Mouse (Mus musculus): ENCODE data around the gene Dnajc19. TPM values are rescaled to one million over a fixed set of nuclear protein-coding genes. Genes with fewer than 3 reads are reported as not detected.

Gene Dnajc19
- polyA plus RNA-seq, 1 experiment from 2014 or later, result 155 TPM

- no peak overlapping the region for H3K27ac ChIP-seq (ENCODE audit: low read depth, low read length)
- no peak overlapping the region for H3K4me3 ChIP-seq (ENCODE audit: low read depth, low read length)
- 78% methylated on average over 6 of the region's 6 CpGs for WGBS
- H3K9me3 ChIP-seq (ENCODE audit: control insufficient read depth, low read length), result no peaks in the 10 kb centered on the region
- no peak overlapping the region for H3K9ac ChIP-seq (replicated peaks; ENCODE audit: low read depth, low read length)
- ATAC-seq (ENCODE audit: low read depth), result no peak
- no peaks in the 10 kb centered on the region for H3K4me1 ChIP-seq (ENCODE audit: control insufficient read depth, insufficient read depth, low read length)
- no peaks in the 10 kb centered on the region for H3K27me3 ChIP-seq (ENCODE audit: control insufficient read depth, insufficient read depth, low read length)
- no peaks in the 10 kb centered on the region for H3K36me3 ChIP-seq (ENCODE audit: control insufficient read depth, insufficient read depth, low read length)
- no peak overlapping the region for H3K4me2 ChIP-seq (ENCODE audit: low read depth, low read length)
Measured at GRCm38 (mm10) chr3:34008191-34008590, 72.9 kb downstream of the Dnajc19 start.

DNA sequence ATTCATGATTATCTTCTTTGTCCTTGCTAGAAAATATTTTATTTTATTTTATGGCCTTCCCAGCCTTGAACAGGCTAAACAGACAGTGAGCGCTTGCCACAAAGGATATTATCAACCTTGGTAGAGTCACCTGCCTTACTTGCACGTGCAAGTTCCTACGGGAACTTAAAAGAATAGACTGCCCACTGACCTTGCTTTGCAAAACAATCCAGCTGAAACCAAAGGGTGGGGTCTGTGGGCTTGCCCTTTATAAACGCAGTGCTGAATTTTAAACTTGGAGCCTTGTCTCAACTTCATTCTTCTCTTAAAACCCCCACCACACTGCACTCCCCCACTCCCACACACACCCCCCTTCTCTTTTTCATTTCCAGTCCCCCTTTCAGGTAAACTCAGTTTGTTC is 73.5 kb downstream of the Dnajc19 start:
- Histone ChIP-seq H3K4me1 (ENCODE audit: control insufficient read depth, insufficient read depth, low read length) (no peaks in the 10 kb centered on the region), H3K4me3 (ENCODE audit: low read depth, low read length) (no peak overlapping the region), H3K4me2 (ENCODE audit: low read depth, low read length) (no peak overlapping the region), H3K9ac (replicated peaks; ENCODE audit: low read depth, low read length) (no peak overlapping the region), H3K9me3 (ENCODE audit: control insufficient read depth, low read length) (no peaks in the 10 kb centered on the region), H3K27me3 (ENCODE audit: control insufficient read depth, insufficient read depth, low read length) (no peaks in the 10 kb centered on the region), H3K36me3 (ENCODE audit: control insufficient read depth, insufficient read depth, low read length) (no peaks in the 10 kb centered on the region), H3K27ac (ENCODE audit: low read depth, low read length) (no peak overlapping the region)
- WGBS, result 51% methylated on average over 4 of the region's 4 CpGs
- no peak for ATAC-seq (ENCODE audit: low read depth)

DNA sequence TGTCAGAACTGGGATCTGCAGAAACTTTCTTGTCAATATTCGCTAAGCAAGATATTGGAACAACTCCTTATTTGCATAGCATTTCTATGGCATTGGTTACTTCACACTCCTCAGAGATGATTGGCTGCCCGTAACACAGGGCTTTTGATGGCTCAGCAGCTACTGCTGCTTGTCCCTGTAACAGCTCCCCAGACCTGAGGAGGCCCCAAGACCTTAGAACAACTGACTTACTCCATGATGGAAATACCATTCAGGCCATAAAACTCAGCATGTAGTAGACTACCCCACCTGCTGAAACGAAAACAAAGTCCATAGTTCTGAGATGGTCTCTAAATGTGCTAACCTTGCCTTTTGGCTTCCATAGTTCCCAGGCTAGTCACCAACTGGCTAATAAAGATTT is 74.3 kb downstream of the Dnajc19 start:
- no peak overlapping the region for H3K9ac ChIP-seq (replicated peaks; ENCODE audit: low read depth, low read length)
- no peaks in the 10 kb centered on the region for H3K9me3 ChIP-seq (ENCODE audit: control insufficient read depth, low read length)
- H3K4me3 ChIP-seq (ENCODE audit: low read depth, low read length), result no peak overlapping the region
- no peak for ATAC-seq (ENCODE audit: low read depth)
- 51% methylated on average over 3 of the region's 3 CpGs for WGBS
- no peak overlapping the region for H3K4me2 ChIP-seq (ENCODE audit: low read depth, low read length)
- no peaks in the 10 kb centered on the region for H3K4me1 ChIP-seq (ENCODE audit: control insufficient read depth, insufficient read depth, low read length)
- H3K27me3 ChIP-seq (ENCODE audit: control insufficient read depth, insufficient read depth, low read length), result no peaks in the 10 kb centered on the region
- no peak overlapping the region for H3K27ac ChIP-seq (ENCODE audit: low read depth, low read length)
- no peaks in the 10 kb centered on the region for H3K36me3 ChIP-seq (ENCODE audit: control insufficient read depth, insufficient read depth, low read length)

GRCm38 (mm10) chr3:34006301-34006700 is 74.8 kb downstream of the Dnajc19 start:
- H3K4me3 ChIP-seq (ENCODE audit: low read depth, low read length), result no peak overlapping the region
- no peaks in the 10 kb centered on the region for H3K36me3 ChIP-seq (ENCODE audit: control insufficient read depth, insufficient read depth, low read length)
- WGBS, result 57% methylated on average over 2 of the region's 2 CpGs
- ATAC-seq (ENCODE audit: low read depth), result no peak
- H3K9me3 ChIP-seq (ENCODE audit: control insufficient read depth, low read length), result no peaks in the 10 kb centered on the region
- H3K27ac ChIP-seq (ENCODE audit: low read depth, low read length), result no peak overlapping the region
- H3K4me2 ChIP-seq (ENCODE audit: low read depth, low read length), result no peak overlapping the region
- H3K9ac ChIP-seq (replicated peaks; ENCODE audit: low read depth, low read length), result no peak overlapping the region
- H3K27me3 ChIP-seq (ENCODE audit: control insufficient read depth, insufficient read depth, low read length), result no peaks in the 10 kb centered on the region
- no peaks in the 10 kb centered on the region for H3K4me1 ChIP-seq (ENCODE audit: control insufficient read depth, insufficient read depth, low read length)

Other genes with a start within 250 kb of the Dnajc19 start
- gene Ccdc39, start 237.0 kb downstream of the Dnajc19 start, polyA plus RNA-seq (2014; fragmentation: Nextera tagmentation; extraction: Ambion mirVana), result 12.7 and 18.5 TPM in 2 replicates
- 43.2 and 43.4 TPM in 2 replicates for gene Fxr1, start 61.4 kb downstream of the Dnajc19 start, polyA plus RNA-seq (2014; fragmentation: Nextera tagmentation; extraction: Ambion mirVana)

Data from neural tube, embryonic 14.5 days (tissue).